Mouse (Mus musculus) lung, postnatal 0 days (tissue): ENCODE measurements around the gene Dcpp1.

Source experiments
- CTCF ChIP-seq: IDR thresholded peaks from 2 replicates; pipeline ENCODE4 v1.5.1; 2016; ENCODE audit warnings: antibody characterized with exemption, mild to moderate bottlenecking
- EP300 ChIP-seq: IDR thresholded peaks from 2 replicates; pipeline ENCODE4 v1.6.1; 2016; ENCODE audit warnings: antibody characterized with exemption, mild to moderate bottlenecking, control low read depth

DNA sequence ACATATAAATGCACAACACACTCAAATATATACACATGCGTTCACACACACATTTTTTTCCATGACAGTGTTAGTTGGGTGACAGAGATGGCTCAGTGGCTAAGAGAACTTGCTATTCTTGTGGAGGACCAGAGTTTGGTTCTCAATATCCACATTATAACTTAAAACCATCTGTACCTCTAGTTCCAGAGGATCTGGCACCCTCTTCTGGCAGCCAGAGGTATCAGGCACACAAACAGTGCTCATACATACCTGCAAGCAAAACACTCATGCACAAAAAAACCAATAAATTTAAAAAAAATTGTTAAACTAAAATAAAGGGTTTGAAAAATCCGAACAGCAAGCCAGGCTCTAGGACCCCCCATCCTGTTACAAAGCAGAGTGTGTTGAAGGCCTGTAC, 30.6 kb upstream of the Dcpp1 start:
- TF ChIP-seq EP300 (no peak), CTCF (peak; percentile 40)
